Mouse (Mus musculus): ENCODE data around the gene S1pr4.

DNA sequence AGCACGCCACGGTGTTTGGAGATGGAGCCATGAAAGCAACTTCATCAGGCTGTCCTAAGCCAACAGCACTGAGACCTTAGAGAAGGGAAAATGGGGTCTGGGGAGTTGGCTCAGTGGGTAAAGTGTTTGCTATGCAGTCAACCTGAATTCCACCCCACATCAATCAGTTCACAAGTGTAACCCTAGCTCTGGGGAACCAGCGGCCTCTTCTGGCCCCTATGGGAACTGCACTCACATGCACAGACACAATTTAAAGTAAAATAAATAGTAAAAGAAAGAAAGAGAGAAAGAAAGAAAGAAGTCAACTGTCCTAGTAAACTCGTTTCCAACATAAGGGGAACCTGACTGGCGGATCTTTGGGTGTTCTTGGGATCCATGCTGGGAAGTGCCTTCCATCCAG, 13.9 kb upstream of the S1pr4 start:
- TF ChIP-seq EP300 (IDR thresholded peaks at IDR 0.05; ENCODE audit: low read depth) (no peak), CTCF (IDR thresholded peaks at IDR 0.05; ENCODE audit: low read depth) (peak; percentile 43)

All from liver, postnatal 0 days (tissue).